Mouse (Mus musculus) hindbrain, embryonic 12.5 days (tissue): ENCODE measurements around the gene Gm20425. TPM values are rescaled to one million over a fixed set of nuclear protein-coding genes. Genes with fewer than 3 reads are reported as not detected.

Experiments used
- ATAC-seq: fragments of 200-750 bp; cut with Nextera tagmentation; 2 replicates; pipeline ENCODE4 v1.8.0; 2017; ENCODE audit warnings: moderate TSS enrichment; ENCODE audit not compliant: low FRiP score
- H3K27ac ChIP-seq: fragments of 300-500 bp; sonication (generic); 2 replicates; pipeline ENCODE4 v1.5.1; 2016; ENCODE audit warnings: mild to moderate bottlenecking
- H3K27me3 ChIP-seq: fragments of 300-500 bp; sonication (generic); 2 replicates; pipeline ENCODE4 v1.6.1; 2016; ENCODE audit warnings: mild to moderate bottlenecking
- H3K36me3 ChIP-seq: fragments of 300-500 bp; sonication (generic); 2 replicates; pipeline ENCODE4 v1.6.1; 2016; ENCODE audit warnings: mild to moderate bottlenecking
- H3K4me1 ChIP-seq: fragments of 300-500 bp; sonication (generic); 2 replicates; pipeline ENCODE4 v1.6.1; 2016
- H3K4me2 ChIP-seq: fragments of 300-500 bp; sonication (generic); replicated peaks from 2 replicates; pipeline ENCODE4 v1.6.1; 2016; ENCODE audit warnings: mild to moderate bottlenecking
- H3K4me3 ChIP-seq: fragments of 300-500 bp; sonication (generic); 2 replicates; pipeline ENCODE4 v1.5.1; 2016; ENCODE audit warnings: mild to moderate bottlenecking
- H3K9ac ChIP-seq: fragments of 300-500 bp; sonication (generic); 2 replicates; pipeline ENCODE4 v1.6.1; 2016; ENCODE audit warnings: mild to moderate bottlenecking, moderate library complexity
- H3K9me3 ChIP-seq: fragments of 300-500 bp; sonication (generic); replicated peaks from 2 replicates; pipeline ENCODE4 v1.6.1; 2016; ENCODE audit warnings: mild to moderate bottlenecking
- WGBS: fragments of 180-500 bp; shearing (Covaris S2); methylation state at CpG from one replicate; pipeline ENCODE4 v1.1.7; 2016; 5-methylcytosine and 5-hydroxymethylcytosine counted together
- polyA plus RNA-seq: library from polyadenylated mRNA; unstranded; fragments of >200 nt; fragmentation: Nextera tagmentation; extraction: Ambion mirVana; gene quantifications from 2 replicates; pipeline ENCODE4 v1.2.1, GENCODE M21; 2016

The Gm20425 gene
- polyA plus RNA-seq, 1 experiment from 2014 or later, result 3.8 TPM

DNA sequence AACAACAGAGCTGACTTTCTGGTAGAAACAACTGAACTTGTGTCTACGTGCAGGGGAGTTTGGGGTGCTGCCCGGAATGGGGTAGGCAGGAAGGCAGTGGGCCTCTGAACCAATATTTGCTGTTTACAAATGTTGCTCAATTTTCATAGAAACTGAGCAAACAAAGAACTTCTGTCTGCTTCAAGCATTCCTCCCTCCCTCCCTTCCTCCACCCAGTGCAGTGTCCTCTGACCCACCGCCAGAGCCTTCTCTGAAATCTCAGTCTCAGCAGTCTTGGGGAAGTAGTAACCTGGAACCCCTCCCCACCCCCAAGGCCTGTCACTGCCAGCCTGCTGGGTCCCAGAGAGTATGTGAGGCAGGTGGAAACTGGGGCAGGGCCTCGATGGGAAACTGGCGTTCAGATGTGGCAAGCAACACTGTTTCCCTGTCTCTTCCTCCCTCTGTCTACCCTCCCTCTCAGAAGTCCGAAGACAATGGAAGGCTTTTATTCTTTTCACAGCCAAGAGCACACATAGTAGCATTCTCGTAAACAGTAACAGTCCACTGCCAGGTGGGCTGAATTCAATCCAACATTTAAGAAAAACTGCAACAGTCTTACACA is 4.6 kb upstream of the Gm20425 start:
- Histone ChIP-seq H3K27ac (peak overlapping the region; percentile 55; the same call in 1 of the 2 replicates), H3K9me3 (no peaks in the 10 kb centered on the region), H3K4me2 (no peak overlapping the region), H3K27me3 (no peaks in the 10 kb centered on the region), H3K9ac (no peak overlapping the region), H3K4me1 (peaks cover 13% of the 10 kb centered on the region), H3K4me3 (no peak overlapping the region), H3K36me3 (no peaks in the 10 kb centered on the region)
- ATAC-seq, result no peak
- 66% methylated on average over 7 of the region's 7 CpGs for WGBS

DNA sequence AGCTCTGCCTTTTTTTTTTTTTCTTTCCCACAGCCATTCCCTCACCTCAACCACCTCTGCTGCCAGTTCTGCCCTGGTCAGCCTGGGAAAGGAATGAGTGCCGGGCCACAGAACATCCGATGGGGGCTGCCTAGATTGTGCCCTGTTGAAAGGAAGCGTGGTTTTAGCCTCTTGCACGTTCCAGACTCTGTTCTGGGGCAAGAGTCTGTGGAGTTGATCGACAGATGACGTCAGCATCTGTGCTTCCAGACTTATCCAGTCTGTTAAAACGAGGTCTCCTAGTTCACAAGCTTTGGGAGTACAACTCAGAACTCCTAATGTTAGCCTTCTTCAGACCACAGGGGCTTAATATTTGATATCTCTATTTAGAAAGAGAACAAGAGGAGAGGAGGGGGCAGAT is 4.0 kb upstream of the Gm20425 start:
- 78% methylated on average over 7 of the region's 7 CpGs for WGBS
- ATAC-seq, result no peak
- Histone ChIP-seq H3K4me2 (no peak overlapping the region), H3K27ac (no peak overlapping the region), H3K27me3 (no peaks in the 10 kb centered on the region), H3K36me3 (no peaks in the 10 kb centered on the region), H3K9me3 (no peaks in the 10 kb centered on the region), H3K9ac (no peak overlapping the region), H3K4me3 (no peak overlapping the region), H3K4me1 (peaks cover 13% of the 10 kb centered on the region)

DNA sequence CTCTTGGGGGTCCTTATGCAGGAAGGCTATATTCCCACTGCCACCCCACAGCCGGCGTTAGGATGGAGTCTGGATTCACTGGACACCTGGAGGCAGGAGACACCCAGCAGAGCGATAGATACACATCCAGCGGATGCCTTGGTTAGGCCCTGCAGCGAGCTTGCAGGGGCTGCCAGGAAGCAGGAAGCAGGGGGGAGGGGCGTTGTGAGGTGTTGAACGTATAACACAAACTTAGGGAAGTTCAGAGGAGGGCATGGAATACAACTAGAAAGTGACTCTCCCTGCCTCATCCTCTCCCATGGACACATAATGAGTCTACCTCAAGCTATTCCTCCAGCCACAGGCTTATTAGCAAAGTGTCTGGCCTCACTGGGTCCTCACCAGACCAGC is 2.9 kb upstream of the Gm20425 start:
- Histone ChIP-seq H3K36me3 (no peaks in the 10 kb centered on the region), H3K27ac (no peak overlapping the region), H3K27me3 (no peaks in the 10 kb centered on the region), H3K4me3 (no peak overlapping the region), H3K9me3 (no peaks in the 10 kb centered on the region), H3K4me2 (no peak overlapping the region), H3K9ac (no peak overlapping the region), H3K4me1 (peaks cover 13% of the 10 kb centered on the region)
- no peak for ATAC-seq
- 75% methylated on average over 7 of the region's 7 CpGs for WGBS

DNA sequence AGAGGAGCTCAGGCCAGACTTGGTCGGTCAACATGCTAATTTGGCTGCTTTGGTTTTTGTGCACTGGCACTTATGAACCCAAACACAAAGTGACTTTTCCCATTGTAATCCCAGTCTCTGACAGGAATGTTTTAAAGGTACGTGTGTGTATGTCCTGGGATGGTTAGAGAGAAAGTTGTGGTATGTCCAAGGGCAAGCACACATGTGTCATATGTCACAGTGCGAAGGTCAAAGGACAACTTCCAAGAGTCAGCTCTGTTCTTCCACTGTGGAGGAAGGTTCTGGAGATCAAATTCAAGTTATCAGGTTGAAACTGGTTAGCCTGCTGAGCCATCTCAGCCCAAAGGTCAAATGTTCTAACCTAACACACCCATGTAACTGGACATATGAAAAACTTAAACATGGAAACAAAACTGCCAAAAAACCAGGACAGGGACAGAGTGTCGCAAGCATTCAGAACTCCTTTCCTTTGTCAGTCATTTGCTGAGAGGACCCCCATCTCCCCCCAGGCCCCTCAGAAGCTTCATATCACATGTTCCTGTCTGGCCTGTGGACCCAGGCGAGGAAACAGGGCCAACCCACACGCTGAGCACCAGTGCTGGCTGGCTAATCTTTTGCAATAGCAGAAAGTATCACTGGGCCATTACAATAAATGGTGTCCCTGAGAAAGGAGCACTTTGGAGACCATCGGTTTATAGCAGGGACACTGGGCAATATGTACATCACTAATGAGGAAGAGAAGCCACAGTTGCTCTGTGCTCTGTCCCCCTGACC is 2.3 kb upstream of the Gm20425 start:
- Histone ChIP-seq H3K4me3 (no peak overlapping the region), H3K4me2 (no peak overlapping the region), H3K9ac (no peak overlapping the region), H3K36me3 (no peaks in the 10 kb centered on the region), H3K27ac (no peak overlapping the region), H3K9me3 (no peaks in the 10 kb centered on the region), H3K27me3 (no peaks in the 10 kb centered on the region), H3K4me1 (peaks cover 13% of the 10 kb centered on the region)
- 90% methylated on average over 7 of the region's 7 CpGs for WGBS
- ATAC-seq, result no peak

DNA sequence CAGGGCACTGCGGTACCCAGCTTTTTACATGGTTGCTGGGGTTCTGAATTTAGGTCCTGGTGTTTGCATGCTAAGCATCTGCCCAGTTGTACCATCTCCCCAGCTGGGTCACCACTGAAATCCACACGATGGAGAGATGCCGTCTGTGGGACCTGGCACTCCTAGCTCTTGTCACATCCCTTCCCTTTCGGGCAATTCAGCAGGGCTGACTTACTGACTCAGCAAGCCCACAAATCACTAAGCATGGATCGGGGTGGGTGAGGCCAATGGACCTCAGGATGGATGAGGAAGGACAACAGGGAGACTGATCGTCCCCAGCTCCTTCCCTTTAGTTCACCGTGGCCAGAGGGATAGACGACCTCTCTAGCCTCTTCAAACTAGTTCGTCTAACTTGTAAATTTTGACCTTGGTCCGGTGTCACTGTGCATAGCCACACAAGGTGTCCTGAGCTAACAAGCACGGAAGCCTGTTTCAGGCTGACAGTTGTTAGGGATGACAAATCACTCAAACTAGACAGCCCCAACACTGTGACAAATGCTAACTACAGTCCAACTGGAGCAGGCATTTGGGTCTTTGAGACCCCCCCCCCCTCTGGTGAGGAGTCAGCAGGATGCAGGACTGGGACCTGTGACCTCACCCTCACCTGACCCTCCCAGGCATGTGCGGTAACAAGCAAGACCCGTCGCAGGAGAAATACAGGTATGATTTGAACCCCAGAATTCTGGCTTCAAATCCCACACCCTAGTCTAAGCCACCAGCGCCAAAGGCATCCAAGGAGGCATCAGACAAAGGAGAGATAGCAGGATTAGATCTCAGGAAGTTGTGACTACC is 855 bp downstream of the Gm20425 start:
- Histone ChIP-seq H3K4me3 (no peak overlapping the region), H3K4me2 (no peak overlapping the region), H3K27me3 (no peaks in the 10 kb centered on the region), H3K27ac (no peak overlapping the region), H3K9ac (no peak overlapping the region), H3K4me1 (peaks cover 7% of the 10 kb centered on the region), H3K9me3 (no peaks in the 10 kb centered on the region), H3K36me3 (no peaks in the 10 kb centered on the region)
- 87% methylated on average over 15 of the region's 15 CpGs for WGBS
- ATAC-seq, result no peak

DNA sequence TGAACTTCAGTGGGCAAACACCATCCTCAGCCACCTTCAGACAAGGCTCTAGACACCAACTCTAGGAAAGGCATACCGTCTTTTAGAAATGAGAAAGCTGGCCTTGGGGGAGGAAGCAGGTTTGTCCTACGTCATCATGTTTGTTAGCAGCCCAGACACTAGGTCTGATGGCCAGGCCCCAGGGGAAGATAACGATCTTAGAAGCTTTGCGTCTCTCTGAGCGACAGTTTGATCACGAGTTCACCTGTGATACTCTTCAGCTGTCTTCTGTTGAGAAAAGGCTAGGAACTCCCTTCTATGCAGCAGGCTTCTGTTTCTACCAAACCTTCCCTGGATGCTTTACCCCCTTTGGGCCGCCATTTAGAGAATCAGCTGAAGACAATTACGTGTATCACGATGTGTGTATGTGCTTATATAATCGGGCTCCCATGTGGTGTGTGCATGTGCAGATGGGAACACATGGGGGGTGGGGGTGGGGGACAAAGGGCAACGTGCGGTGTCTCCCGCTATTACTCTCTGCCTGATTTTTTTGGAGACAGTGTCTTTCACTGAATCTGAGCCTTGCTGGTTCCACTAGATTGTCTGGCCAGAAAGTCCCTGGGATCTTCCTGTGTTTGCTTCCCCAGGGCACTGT is 1.6 kb downstream of the Gm20425 start:
- no peak for ATAC-seq

DNA sequence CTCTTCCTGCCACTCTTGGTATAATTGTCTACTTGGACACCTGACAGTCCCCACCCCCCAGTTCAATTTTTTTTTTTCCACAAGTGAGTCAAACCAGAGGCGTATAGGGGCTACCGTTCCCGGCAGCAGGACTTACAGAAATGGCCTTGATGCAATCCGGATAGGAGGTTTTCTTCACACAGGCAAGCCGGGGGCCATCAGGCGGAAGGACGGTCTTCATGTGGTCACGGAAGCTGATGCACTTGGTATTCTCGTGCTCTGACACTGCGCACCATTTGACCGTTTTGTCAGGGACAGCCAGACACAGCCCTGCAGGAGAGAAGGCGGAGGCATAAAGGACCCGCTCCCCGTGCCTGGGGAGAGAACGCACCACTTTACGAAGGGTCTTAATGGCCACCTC is 2.3 kb downstream of the Gm20425 start:
- H3K9ac ChIP-seq, result no peak overlapping the region
- H3K36me3 ChIP-seq, result no peaks in the 10 kb centered on the region
- H3K9me3 ChIP-seq, result no peaks in the 10 kb centered on the region
- H3K27ac ChIP-seq, result no peak overlapping the region
- H3K27me3 ChIP-seq, result no peaks in the 10 kb centered on the region
- no peak overlapping the region for H3K4me2 ChIP-seq
- H3K4me1 ChIP-seq, result peaks cover 7% of the 10 kb centered on the region; the same call in 1 of the 2 replicates
- WGBS, result 92% methylated on average over 16 of the region's 16 CpGs
- no peak overlapping the region for H3K4me3 ChIP-seq
- ATAC-seq, result no peak

More for the DNA sequence above, 1.6 kb downstream of the Gm20425 start:
- Histone ChIP-seq H3K27me3 (no peaks in the 10 kb centered on the region), H3K27ac (no peak overlapping the region), H3K4me2 (no peak overlapping the region), H3K4me1 (peaks cover 7% of the 10 kb centered on the region; the same call in 1 of the 2 replicates), H3K9me3 (no peaks in the 10 kb centered on the region), H3K36me3 (no peaks in the 10 kb centered on the region), H3K4me3 (no peak overlapping the region), H3K9ac (no peak overlapping the region)
- WGBS, result 81% methylated on average over 13 of the region's 13 CpGs

DNA sequence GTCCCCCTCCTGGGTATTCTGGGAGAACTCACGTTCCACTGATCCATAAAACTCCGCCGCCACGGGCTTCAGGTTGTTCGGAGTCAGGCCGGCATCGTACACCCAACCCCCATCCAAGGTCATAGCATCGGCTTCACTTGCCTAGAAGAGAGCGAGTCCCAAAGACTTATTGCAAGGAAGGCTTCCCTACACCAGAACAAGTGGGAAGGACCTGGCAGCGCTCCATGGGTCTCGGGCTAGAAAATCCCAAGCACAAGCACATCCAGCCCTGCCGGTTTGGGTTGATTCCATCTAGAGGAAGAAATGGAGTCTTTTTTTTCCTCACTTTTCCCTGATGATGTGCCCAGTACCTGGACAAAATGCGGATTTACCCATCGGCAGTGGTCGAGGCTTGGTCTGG is 3.3 kb downstream of the Gm20425 start:
- Histone ChIP-seq H3K4me3 (no peak overlapping the region), H3K27me3 (no peaks in the 10 kb centered on the region), H3K4me1 (peaks cover 7% of the 10 kb centered on the region; the same call in 1 of the 2 replicates), H3K27ac (no peak overlapping the region), H3K36me3 (no peaks in the 10 kb centered on the region), H3K4me2 (no peak overlapping the region), H3K9ac (no peak overlapping the region), H3K9me3 (no peaks in the 10 kb centered on the region)
- ATAC-seq, result no peak
- WGBS, result 93% methylated on average over 15 of the region's 15 CpGs

DNA sequence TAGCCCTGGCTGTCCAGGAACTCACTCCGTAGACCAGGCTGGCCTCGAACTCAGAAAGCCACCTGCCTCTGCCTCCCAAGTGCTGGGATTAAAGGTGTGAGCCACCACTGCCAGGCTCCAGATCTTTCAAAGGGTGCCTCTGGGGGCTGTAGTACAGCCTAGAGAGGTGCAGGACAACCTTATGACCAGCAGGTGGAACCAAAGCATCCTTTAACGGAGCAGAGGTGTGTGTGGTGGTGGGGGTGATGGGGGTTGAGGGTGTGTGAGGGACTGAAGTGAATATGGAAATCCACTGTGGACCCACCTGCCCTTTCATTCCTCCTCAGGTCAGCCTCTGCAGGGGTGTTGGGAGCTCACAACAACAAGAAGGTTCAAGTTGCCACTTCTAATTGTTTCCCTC is 4.6 kb downstream of the Gm20425 start:
- no peak overlapping the region for H3K27ac ChIP-seq
- ATAC-seq, result no peak
- peaks cover 5% of the 10 kb centered on the region; the same call in 1 of the 2 replicates for H3K4me1 ChIP-seq
- no peak overlapping the region for H3K9ac ChIP-seq
- no peaks in the 10 kb centered on the region for H3K36me3 ChIP-seq
- no peaks in the 10 kb centered on the region for H3K27me3 ChIP-seq
- H3K4me2 ChIP-seq, result no peak overlapping the region
- 64% methylated on average over 3 of the region's 3 CpGs for WGBS
- H3K4me3 ChIP-seq, result no peak overlapping the region
- H3K9me3 ChIP-seq, result no peaks in the 10 kb centered on the region

DNA sequence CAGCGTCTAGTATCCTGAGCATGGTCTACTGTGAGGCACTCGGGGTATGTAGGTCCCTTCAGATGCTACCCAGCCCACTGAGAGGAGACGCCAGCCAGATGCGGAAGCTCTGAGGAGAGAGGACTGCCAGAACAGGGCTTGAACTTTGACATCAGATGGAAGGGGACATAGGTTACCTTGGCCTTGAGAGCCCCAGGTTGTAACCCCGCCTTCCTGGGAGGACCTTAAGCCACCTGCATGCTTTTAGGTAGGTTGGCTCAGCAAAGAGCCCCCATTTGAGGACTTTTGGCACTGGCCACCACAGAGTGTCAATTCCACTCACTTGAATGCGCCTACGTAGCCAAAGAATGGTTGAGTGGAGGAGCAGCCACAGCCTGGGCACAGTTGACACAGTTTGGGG is 5.4 kb downstream of the Gm20425 start:
- no peak overlapping the region for H3K9ac ChIP-seq
- 92% methylated on average over 7 of the region's 7 CpGs for WGBS
- H3K4me3 ChIP-seq, result no peak overlapping the region
- no peaks in the 10 kb centered on the region for H3K36me3 ChIP-seq
- H3K4me2 ChIP-seq, result no peak overlapping the region
- no peaks in the 10 kb centered on the region for H3K9me3 ChIP-seq
- no peaks in the 10 kb centered on the region for H3K27me3 ChIP-seq
- no peak overlapping the region for H3K27ac ChIP-seq
- no peak for ATAC-seq
- H3K4me1 ChIP-seq, result no peaks in the 10 kb centered on the region

DNA sequence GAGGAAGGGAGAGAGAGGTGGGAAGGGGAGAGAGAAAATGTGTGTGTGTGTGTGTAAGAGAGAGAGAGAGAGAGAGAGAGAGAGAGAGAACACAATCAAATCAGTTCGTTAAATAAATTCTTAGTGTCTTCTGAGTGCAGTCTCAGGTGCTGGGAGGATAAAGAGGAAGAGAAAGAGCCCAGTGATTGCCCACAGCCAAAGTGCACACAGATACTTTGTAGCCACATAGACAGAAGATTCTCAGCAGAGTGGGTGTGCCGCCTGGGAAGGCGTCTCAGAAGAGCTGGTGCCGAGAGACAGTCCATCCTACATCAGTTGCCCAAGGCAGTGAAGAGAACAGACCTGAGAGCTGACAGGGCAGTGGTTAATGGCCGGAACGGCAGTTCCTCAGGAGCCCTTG is 15.8 kb downstream of the Gm20425 start:
- H3K4me1 ChIP-seq, result no peaks in the 10 kb centered on the region
- H3K36me3 ChIP-seq, result no peaks in the 10 kb centered on the region
- no peak overlapping the region for H3K27ac ChIP-seq
- ATAC-seq, result no peak
- H3K4me2 ChIP-seq, result no peak overlapping the region
- no peaks in the 10 kb centered on the region for H3K27me3 ChIP-seq
- no peak overlapping the region for H3K9ac ChIP-seq
- no peak overlapping the region for H3K4me3 ChIP-seq
- WGBS, result 79% methylated on average over 4 of the region's 6 CpGs
- no peaks in the 10 kb centered on the region for H3K9me3 ChIP-seq

DNA sequence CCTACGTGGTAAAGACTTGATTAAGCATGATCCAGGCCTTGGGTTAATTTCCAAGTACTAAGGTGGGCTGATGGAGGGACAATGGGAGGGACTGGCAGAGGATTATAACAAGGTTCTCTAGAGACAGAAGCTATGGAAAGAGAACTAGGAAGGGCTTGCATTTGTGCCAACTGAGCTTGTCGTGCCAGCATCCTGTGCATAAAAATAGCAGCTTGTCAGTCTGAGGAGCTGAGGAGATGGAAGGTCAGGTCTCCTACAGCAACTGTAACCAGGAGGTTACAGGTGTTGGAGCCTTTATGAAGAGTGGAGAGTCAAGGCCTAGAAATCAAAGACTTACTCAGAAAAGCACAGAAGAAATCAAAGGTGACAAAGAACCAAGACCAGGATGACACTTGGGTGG is 16.5 kb downstream of the Gm20425 start:
- Histone ChIP-seq H3K27me3 (no peaks in the 10 kb centered on the region), H3K4me1 (peaks cover 5% of the 10 kb centered on the region), H3K9ac (no peak overlapping the region), H3K36me3 (no peaks in the 10 kb centered on the region), H3K27ac (no peak overlapping the region), H3K9me3 (no peaks in the 10 kb centered on the region), H3K4me2 (no peak overlapping the region), H3K4me3 (no peak overlapping the region)
- WGBS, result 71% methylated on average over 2 of the region's 2 CpGs
- ATAC-seq, result no peak
